Comparison of ENCODE assay signal across 11 mouse cellular contexts in the genomic region with DNA sequence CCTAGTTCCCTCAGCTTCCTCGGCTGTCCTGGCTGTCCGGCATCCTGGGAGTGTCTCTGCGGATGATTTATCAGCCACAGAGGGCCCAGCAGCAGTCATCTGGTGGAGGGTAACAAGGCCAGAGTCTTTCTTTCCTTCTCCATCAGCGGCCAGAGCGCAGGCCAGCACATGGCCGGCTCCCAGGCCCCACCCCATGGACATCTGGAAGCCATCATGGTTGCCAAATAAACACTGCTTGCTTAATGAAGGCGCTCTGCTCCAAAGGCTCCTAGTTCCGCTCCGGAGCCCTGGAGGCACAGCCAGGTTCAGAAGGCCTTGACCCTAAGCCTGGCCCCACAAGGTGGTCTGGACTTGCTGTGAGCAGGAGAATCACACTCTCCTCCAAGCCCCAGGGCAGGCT. TPM values are rescaled to one million over a fixed set of nuclear protein-coding genes. Genes with fewer than 3 reads are reported as not detected.
DNase-seq lines count a peak whose midpoint lies in the region; ATAC-seq and TF ChIP-seq lines count a peak whose summit lies in the region.
"Had no signal": no experiment of that assay in that cellular context is flagged by ENCODE, and none has a peak within 500 bp of the region (broad histone marks: within the 10 kb centered on the region; RNA-seq: fewer than 3 reads in every experiment).

No protein-coding gene starts in this region.

- TF ChIP-seq POLR2A in lung, adult 2 months (IDR thresholded peaks at IDR 0.05; ENCODE audit: borderline replicate concordance, extremely low read depth, low read depth, low read length): no peak

- no peak overlapping the region for H3K4me3 ChIP-seq in lung, adult 2 months (replicated peaks; ENCODE audit: extremely low read depth, low read depth, low read length)
- H3K4me3 ChIP-seq: embryonic facial prominence, embryonic 12.5 days; megakaryocyte, embryonic 14.5 days had no signal

- H3K4me1 ChIP-seq in lung, adult 2 months (ENCODE audit: control insufficient read depth, insufficient read depth, low read length): no peaks in the 10 kb centered on the region

- TF ChIP-seq CTCF in lung, adult 2 months (IDR thresholded peaks at IDR 0.05; ENCODE audit: insufficient read depth, low read length): no peak

- 30% methylated on average over 9 of the region's 9 CpGs for WGBS in lung, adult 2 months

- intact Hi-C loops in heart, postnatal 36 days (cut with DNase I): no loop called here

- no peak for ATAC-seq in erythroid progenitor cell, adult 5-6 weeks (replicated peaks; ENCODE audit: low FRiP score, poor library complexity, severe bottlenecking)
- ATAC-seq: Patski had no signal

- peak; percentile 21 to 64 for DNase-seq in urinary bladder, adult 18-20 months (ENCODE audit: low spot score in 2 of 2)
- DNase-seq in urinary bladder, postnatal 10 days (ENCODE audit: low spot score): no peak
- peak; percentile 73 to 77 for DNase-seq in heart, postnatal 36 days
- DNase-seq in lung, adult 2 months: peak; percentile 37
- no peak for DNase-seq in spleen, postnatal 4 days (ENCODE audit: low spot score in 2 of 2)
- no peak for DNase-seq in layer of hippocampus, postnatal 36 days
- DNase-seq in layer of hippocampus, adult 9-10 months (ENCODE audit: low spot score): no peak

RNA-seq across cellular contexts. Expression of gene Hmcn2, which starts 25.6 kb away (rescaled TPM):
- total RNA-seq in heart, postnatal 36 days (2021): 10 to 100 TPM; 12.5 to 16.2 TPM
- polyA plus RNA-seq in lung, adult 2 months (2012; rRNA removed): 10.8 and 16.8 TPM in 2 replicates
- total RNA-seq in erythroid progenitor cell, adult 5-6 weeks (2015; ENCODE audit: low replicate concordance): not detected in 2 replicates
- not detected in 2 replicates for total RNA-seq in erythroid progenitor cell, adult 5-6 weeks (2017; ENCODE audit: low replicate concordance)
- under 1 TPM; 0.23 to 0.35 TPM for total RNA-seq in layer of hippocampus, postnatal 36 days (2021)

Comparison
In these comparisons a context has a peak if more than half of its experiments do, and no peak if none do; other contexts are left out.
1. DNase-seq: peak in urinary bladder, adult 18-20 months (2 of 2), heart, postnatal 36 days (2 of 2) and lung, adult 2 months (single experiment); none in urinary bladder, postnatal 10 days (single experiment), spleen, postnatal 4 days (0 of 2), layer of hippocampus, postnatal 36 days (0 of 2) and layer of hippocampus, adult 9-10 months (single experiment).
2. RNA of gene Hmcn2, which starts 25.6 kb away (total RNA-seq): 12.5 to 16.2 TPM in heart, postnatal 36 days; 0.23 to 0.35 TPM in layer of hippocampus, postnatal 36 days and not detected in erythroid progenitor cell, adult 5-6 weeks; every median in the first group is over 10 times any median in the second.